Mouse (Mus musculus): ENCODE data around the gene Rnf43.

The Rnf43 gene

DNA sequence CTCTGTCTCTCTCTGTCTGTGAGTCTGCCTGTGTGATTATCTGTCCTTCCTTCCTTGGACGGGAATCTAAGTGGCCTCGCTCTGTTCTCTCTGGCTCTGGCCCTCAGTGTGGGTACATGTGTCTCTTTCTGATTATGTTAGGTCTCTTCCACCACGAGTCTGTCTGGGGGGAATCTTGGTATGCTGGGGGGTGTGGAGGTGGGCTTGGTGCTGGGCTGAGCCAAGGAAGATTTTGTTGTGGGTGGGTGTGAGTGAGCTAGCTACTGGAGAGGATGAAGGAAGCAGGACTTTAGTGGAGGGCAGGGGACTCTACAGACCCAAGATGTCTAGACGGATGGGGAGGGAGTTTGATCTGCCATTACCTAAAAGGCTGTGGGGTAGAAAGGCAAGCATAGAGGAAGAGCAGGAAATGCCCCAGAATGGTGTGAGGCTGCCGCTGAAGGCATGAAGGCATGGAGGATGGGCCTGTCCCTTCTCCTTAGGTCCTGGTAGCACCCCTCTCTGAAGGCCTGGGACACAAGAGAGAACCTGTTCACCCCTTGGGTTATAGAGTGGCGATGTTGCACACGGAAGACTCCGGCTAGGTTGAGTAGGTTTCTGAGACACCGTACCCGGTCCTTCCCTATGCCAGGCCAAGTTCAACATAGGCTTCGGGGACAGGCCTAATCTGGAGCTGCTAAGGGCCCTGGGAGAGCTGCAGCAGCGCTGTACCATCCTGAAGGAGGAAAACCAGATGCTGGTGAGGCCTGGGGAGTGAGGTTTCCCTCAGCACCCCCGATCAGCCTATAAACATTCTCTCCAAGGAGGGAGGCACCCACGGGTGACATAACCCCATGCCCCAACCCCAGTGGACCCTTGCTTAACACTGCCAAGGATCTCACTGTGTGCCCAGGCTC is 99.5 kb downstream of the Rnf43 start:
- no peak for DNase-seq

- DNase-seq, result no peak
Observed at GRCm38 (mm10) chr11:87762702-87763385, 100.3 kb downstream of the Rnf43 start.

GRCm38 (mm10) chr11:87763511-87763987 is 101.0 kb downstream of the Rnf43 start:
- peak; percentile 68 for DNase-seq

DNA sequence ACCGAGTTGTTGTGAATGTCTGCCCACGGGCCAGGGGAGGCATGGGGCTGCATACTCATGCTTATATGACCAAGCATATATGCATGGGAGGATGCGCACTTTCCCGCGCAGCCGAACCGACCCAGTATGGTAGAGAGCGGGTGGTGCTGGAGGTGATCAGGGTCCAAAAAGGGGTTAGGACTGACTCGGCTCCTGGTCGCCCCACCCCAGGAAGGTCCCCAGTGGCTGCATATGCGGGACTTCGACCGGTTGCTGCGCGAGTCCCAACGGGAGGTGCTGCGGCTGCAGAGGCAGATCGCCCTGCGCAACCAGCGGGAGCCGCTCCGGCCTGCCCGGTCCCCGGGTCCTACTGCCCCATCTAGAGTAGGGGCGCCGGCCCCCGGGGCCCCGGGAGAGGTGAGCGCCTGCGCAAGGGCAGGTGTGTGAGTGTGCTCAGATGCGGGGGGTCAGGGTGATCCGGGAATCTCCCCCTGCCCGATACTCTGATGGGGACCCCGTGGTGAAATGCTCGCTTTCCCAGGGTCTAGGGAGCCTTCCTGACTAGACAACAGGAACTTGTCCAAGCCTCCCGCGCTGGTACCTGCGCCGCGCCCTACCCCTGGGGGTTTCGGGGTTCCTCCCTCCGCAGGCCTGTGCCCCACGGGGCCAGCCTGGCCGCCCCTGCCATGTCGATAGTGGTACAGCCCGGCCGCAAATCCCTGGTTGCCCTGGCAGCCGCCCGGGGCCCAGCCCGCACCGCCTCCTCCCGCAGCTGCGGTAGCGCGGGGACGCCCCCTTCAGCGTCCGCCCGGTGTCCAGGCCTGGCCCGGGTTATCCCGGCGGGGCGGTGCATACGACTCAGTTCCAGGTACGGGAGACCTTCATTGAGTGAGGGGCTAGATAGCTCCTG is 101.7 kb downstream of the Rnf43 start:
- peak; percentile 33 for DNase-seq

- DNase-seq, result no peak
Observed at GRCm38 (mm10) chr11:87768745-87769144, 106.2 kb downstream of the Rnf43 start.

DNA sequence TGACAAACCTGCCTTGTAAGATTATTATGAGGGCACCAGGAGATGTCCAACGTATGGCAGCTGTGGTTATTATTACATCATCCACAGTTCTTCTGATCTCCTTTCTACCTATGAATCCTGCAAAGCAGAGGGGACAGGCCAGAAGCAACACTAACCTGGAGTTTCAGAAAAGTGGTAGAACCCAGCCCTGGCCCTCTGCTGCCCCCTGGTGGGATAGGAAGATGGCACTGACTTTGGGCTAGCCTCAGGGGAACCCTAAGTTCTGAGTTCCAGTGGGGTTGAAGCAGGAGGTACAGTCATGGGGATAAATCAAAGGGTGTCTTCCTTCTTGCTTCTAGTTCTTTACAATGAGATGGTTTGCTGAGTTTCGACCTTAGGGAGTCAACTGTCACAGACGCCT is 108.5 kb downstream of the Rnf43 start:
- peak; percentile 70 for DNase-seq

- no peak for DNase-seq
Observed at GRCm38 (mm10) chr11:87772354-87772753, 109.8 kb downstream of the Rnf43 start.

- peak; percentile 90 for DNase-seq
Observed at GRCm38 (mm10) chr11:87778100-87778765, 115.7 kb downstream of the Rnf43 start.

DNA sequence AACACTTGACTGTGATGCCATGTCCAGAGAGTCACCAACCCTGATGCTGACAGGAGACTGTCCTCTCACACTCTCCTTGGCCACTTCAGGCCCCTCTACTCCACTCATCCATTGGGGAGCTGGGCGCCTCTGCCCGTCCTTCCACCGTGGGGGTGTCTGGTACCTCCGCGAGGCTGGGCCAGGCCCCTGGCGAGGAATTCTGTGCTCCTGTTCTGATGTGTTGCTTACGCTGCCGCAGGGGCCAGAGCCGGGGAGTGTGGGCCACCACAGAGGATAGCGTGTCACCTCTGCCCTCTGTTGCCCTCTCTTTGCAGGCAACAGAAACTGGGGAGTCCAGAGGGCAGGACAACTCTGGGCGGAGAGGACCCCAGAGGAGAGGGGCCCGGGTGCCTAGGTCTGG is 116.4 kb downstream of the Rnf43 start:
- DNase-seq, result no peak

DNA sequence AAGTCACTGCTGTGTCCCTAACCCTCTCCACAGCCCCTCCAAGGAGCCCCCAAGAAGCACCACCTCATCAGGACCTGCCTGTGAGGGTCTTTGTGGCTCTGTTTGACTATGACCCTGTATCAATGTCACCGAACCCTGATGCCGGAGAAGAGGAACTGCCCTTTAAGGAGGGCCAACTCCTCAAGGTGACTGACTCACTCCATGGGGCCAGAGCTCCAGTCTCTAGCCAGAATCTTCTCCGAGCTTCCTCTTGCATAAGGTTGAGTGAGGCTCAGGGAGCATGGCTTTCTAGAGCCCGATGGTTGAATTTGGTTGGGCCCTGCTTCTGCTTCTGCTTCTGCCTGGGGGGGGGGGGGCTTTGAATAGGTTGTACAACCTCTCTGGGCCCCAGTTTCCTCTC is 116.9 kb downstream of the Rnf43 start:
- DNase-seq, result no peak

- DNase-seq, result no peak
Observed at GRCm38 (mm10) chr11:87780130-87780529, 117.6 kb downstream of the Rnf43 start.
